Mouse (Mus musculus) lung, postnatal 14 days (tissue): ENCODE measurements around the gene Dscaml1.

Source experiments
- DNase-seq: peaks from one replicate; pipeline ENCODE4 v3.0.0; 2021

The Dscaml1 gene

GRCm38 (mm10) chr9:45426456-45426855, at the start of gene Dscaml1:
Gene Dscaml1 (plus strand): TSS chr9:45426628.
- no peak for DNase-seq

DNA sequence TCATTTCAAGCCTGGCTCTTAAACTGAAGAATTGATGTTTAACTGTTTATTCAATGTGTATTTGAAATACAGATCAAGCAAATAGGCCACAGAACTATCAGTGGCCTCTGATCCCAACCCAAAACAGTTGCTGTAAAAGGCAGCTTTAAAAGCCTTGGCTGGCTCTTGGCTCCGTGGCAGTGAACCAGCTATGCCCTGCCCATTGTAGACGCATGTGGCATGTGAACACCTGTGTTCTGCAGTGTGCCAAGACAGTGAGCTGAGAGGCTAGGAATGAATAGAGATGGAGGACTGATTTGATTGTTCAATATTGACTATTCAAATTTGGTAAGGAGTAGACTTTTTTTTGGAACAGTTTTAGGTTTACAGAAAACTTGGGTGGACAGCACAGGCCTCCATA, 49.5 kb upstream of the Dscaml1 start:
- DNase-seq: no peak

- no peak for DNase-seq
Measured at GRCm38 (mm10) chr9:45380411-45381251, 45.8 kb upstream of the Dscaml1 start.

DNA sequence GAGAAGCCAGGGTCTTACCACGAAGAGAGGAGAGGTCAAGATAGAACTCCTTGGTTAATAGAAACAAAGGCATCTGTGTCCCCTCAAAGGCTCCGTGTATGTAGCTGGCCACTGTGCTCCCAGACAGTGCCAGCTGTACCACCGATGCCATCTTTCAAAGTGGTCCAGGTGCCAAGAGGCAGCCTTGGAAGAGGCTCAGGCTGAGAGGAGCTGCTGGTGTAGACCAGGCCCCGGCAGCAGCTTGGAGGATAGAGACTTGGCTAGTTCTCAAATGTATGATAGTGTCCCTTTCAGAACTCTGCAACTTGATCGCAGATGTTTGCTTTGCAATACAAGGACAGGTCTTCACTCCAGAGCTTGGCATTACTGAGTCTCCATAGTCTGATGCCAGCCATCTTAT, 44.1 kb upstream of the Dscaml1 start:
- no peak for DNase-seq

- no peak for DNase-seq
Measured at GRCm38 (mm10) chr9:45382834-45383233, 43.6 kb upstream of the Dscaml1 start.

DNA sequence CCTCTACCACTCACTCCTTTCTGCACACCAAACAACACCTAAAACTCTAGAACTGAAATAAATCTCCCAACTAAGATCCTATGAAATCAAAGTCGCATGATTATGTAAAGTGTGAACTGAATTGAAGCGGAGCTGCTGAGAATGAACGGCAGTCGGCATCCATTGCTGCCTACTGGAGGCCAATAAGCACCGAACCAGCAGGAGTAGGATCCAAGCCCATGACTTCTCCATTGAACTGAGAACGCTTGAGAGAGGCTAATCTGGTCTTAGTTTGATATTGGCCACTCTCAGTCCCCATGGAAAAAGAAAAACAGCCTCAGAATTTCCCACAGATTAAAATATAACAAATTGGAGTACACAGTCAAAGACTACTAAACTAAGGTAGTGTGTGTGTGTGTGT, 42.5 kb upstream of the Dscaml1 start:
- no peak for DNase-seq

DNA sequence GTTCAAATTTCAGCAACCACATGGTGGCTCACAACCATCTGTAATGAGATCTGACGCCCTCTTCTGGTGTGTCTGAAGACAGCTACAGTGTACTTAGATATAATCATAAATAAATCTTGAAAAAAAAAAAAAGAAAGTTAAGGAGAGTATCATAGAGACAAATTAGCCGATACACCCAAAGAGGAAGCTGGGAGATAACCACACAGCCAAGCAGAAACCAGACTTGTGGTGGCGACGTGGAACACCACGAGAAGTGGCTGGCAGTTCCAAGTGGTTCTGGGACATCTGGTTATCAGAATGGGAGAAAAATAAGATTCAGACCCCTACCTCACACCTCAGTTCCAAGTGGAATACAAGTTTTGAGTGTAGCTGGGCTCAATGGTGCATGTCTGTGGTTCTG, 39.7 kb upstream of the Dscaml1 start:
- DNase-seq: no peak

- peak; percentile 90 for DNase-seq
Measured at GRCm38 (mm10) chr9:45388385-45388994, 37.9 kb upstream of the Dscaml1 start.

DNA sequence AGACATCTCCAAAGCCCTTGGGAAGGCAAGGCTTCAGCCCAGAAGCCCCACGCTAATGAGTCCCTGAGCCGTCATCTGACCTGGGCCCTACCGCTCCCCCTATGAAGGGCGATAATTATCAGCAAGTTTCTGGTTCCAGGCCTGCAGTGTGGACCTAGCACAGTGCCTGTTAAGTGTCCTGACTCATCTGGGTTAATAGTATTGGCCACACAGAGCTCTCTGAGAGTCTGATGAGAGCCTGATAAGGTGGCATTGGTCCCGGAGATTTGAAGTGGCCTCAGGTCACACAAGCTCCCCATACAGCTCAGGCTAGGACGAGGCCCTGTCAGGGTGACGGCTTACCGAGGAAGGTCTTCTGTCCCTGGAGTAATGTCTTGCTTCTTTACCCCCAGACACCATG, 36.8 kb upstream of the Dscaml1 start:
- DNase-seq: no peak

GRCm38 (mm10) chr9:45391299-45391698, 35.1 kb upstream of the Dscaml1 start:
- DNase-seq: no peak

DNA sequence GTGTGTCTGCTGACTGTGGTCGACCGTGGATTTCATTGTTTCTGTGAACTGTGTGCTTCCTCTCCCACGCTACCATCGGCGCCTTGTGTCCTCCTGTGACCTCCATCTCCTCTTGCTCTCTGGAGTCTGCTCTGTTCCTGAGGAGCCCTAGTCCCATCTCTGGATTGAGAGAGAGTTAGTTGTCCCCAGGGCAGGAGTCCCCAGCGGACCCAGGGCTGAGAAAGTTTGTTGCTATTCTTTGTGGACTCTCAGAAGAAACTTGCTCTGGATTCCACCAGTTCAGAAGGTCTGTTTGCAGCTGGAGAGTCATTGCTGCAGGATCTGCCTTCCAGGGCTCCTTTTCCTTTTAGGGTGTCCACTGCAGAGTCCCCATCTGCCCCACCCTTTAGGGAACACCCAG, 31.2 kb upstream of the Dscaml1 start:
- DNase-seq: no peak

- DNase-seq: no peak
Measured at GRCm38 (mm10) chr9:45395796-45396195, 30.6 kb upstream of the Dscaml1 start.

GRCm38 (mm10) chr9:45398336-45398735, 28.1 kb upstream of the Dscaml1 start:
- DNase-seq: no peak

DNA sequence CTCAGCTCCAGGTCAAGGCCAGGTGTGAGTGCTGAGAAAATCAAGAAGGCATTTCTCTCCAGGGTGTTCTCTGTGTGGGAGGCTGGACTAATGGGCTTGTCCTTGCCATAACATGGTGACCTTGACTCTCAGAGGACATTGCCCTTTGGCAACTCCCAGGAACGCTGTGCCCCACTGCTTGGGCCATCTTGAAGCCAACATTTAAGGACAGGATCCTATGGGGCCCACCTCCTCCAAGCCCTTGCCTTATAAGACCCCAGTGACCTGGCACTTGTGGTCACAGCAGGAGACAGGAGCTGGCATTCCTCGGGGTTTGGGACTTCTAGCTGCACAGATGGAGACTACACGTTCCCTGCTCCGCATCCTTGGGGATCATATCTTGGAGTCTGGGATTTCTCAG, 27.0 kb upstream of the Dscaml1 start, which contains the start of gene Fxyd2:
TSS of gene Fxyd2 (plus strand) at position 236 of the 400 bp plus-strand sequence.
- no peak for DNase-seq

DNA sequence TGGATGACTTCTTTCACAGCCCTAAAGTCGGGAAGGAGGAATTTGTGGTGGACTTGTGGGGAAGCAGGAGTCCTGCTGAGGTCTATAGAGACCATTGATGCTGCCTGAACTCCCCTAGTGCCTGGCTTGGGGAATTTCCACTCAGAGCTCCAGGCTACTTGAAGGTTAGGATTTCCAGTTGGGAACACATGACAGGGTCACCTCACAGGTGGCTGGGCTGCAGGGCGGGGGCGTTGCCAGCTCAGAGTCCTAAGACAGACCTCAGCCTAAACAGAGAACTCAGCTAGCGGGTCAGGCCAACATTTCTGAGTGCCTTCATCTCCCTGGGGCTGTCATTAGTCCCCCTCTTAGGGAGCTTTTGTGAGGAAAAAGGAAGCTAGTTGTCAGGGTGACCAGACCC, 24.6 kb upstream of the Dscaml1 start:
- DNase-seq: no peak

DNA sequence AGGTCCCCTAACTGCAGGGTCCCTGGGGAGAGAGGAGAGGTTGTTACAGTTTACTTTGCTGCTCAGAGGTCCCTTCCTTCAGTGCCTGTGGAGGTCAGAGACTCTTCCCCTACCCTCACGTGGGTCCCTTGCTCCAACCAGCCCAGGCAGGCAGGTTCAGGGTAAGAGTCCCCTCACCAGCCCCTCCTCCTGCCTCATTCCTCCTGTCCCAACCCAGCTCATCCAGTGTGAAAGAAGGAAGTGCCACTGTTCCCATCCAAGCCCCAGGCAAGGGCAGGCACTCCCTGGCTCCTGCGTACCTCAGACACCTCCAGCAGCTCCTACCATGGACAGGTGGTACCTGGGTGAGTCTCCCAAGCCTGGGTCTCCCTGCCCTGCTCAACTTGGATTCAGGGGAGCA, 23.5 kb upstream of the Dscaml1 start:
- no peak for DNase-seq

GRCm38 (mm10) chr9:45405694-45406093, 20.7 kb upstream of the Dscaml1 start:
- DNase-seq: no peak

GRCm38 (mm10) chr9:45406808-45407207, 19.6 kb upstream of the Dscaml1 start:
- no peak for DNase-seq

DNA sequence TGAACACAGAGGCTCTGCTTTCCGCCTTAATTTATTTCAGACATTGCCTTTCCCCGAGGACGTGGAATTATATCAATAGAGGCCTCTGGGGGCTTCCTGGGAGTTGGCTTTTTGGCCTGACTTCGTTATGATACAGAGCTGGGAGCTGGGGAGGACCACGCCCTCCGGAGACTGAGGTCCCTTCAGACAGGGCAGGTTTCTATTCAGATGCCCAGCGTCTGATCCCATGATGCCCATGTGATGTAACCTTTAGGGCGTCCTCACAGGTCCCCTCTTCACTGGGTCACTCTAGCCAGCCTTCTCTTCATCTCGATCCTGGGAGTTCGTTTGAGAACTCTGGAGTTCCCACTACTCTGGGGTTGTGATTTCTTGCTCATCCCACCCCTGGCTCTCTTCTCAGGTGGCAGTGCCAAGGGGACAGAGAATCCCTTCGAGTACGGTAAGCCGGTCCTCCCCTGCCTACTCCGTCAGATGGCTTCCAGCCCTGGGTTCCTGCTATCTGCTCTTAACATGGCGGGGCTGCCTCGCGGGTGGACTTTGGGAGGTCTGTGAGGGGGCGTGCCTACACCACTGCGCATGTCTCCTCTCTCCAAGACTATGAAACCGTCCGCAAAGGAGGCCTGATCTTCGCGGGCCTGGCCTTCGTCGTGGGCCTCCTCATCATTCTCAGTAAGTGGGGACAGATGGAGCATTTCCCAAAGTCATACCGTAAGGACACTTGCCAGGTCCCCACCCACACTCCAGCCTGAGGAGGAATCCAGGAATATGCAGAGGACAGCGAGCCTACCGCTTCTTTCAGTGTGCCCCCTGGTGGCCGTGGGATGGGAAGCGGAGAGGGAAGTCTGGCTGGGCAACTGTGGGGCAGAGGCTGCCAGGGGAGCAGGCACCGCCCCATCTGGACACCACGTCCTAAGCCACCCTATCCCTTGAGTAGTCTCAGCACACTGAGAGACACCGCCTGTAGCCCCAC, 18.4 kb upstream of the Dscaml1 start:
- peak; percentile 81 for DNase-seq

GRCm38 (mm10) chr9:45410193-45410592, 16.2 kb upstream of the Dscaml1 start:
- no peak for DNase-seq

GRCm38 (mm10) chr9:45410614-45411013, 15.8 kb upstream of the Dscaml1 start:
- DNase-seq: no peak

GRCm38 (mm10) chr9:45411111-45411510, 15.3 kb upstream of the Dscaml1 start:
- DNase-seq: no peak

GRCm38 (mm10) chr9:45411803-45412202, 14.6 kb upstream of the Dscaml1 start:
- peak; percentile 30 for DNase-seq
